ENCODE assay signal across 32 mouse cellular contexts in genomic region chr12:52595389-52596185, GRCm38 (mm10).
A peak's percentile ranks its signal among the peaks of the same experiment; 100 is the strongest.
DNase-seq lines count a peak whose midpoint lies in the region; ATAC-seq and TF ChIP-seq lines count a peak whose summit lies in the region.
"Had no signal": no experiment of that assay in that cellular context is flagged by ENCODE, and none has a peak within 500 bp of the region (broad histone marks: within the 10 kb centered on the region; RNA-seq: fewer than 3 reads in every experiment).

No protein-coding gene starts in this region.

- no peaks in the 10 kb centered on the region for H3K4me1 ChIP-seq in stomach, postnatal 0 days (replicated peaks; ENCODE audit: control insufficient read depth, insufficient read depth)
- H3K4me1 ChIP-seq: embryonic facial prominence, embryonic 12.5 days; forebrain, embryonic 10.5 days; heart, embryonic 13.5 days; liver, embryonic 13.5 days; neural tube, embryonic 12.5 days had no signal

- CTCF ChIA-PET in Patski (lab: Charles Lee), result no interaction called here

- H3K9ac ChIP-seq in stomach, postnatal 0 days (ENCODE audit: low read length), result no peak overlapping the region
- H3K9ac ChIP-seq: embryonic facial prominence, embryonic 12.5 days; heart, embryonic 13.5 days; hindbrain, embryonic 14.5 days; liver, embryonic 13.5 days; neural tube, embryonic 12.5 days had no signal

- H3K4me2 ChIP-seq in stomach, postnatal 0 days (replicated peaks; ENCODE audit: low read depth), result no peak overlapping the region
- H3K4me2 ChIP-seq: embryonic facial prominence, embryonic 12.5 days; heart, embryonic 13.5 days; hindbrain, embryonic 14.5 days; liver, embryonic 13.5 days; neural tube, embryonic 12.5 days had no signal

- TF ChIP-seq EP300 in stomach, postnatal 0 days (optimal IDR thresholded peaks at IDR 0.05), result no peak

- H3K27ac ChIP-seq in layer of hippocampus, adult 2 months, result no peak overlapping the region
- no peak overlapping the region; the same call in 1 of the 2 replicates for H3K27ac ChIP-seq in stomach, postnatal 0 days (replicated peaks)
- H3K27ac ChIP-seq: embryonic facial prominence, embryonic 12.5 days; forebrain, embryonic 10.5 days; heart, adult 2 months; heart, embryonic 13.5 days; hindbrain, embryonic 14.5 days; liver, embryonic 13.5 days; macrophage; neural tube, embryonic 12.5 days had no signal

- 0 out of 2 replicates have a peak, but pooled peaks have one; percentile 12 for TF ChIP-seq CTCF in layer of hippocampus, adult 2 months (conservative IDR thresholded peaks at IDR 0.05)
- TF ChIP-seq CTCF in Patski (IDR thresholded peaks at IDR 0.05), result peak; percentile 17
- TF ChIP-seq CTCF in stomach, postnatal 0 days (IDR thresholded peaks at IDR 0.05; ENCODE audit: low read depth), result peak; percentile 42; the same call in 1 of the 2 replicates

- ATAC-seq in Patski, result no peak
- peak; percentile 95 for ATAC-seq in stomach, postnatal 0 days (ENCODE audit: low FRiP score, low TSS enrichment)
- no peak for ATAC-seq in erythroid progenitor cell, adult 5-6 weeks (replicated peaks; ENCODE audit: low FRiP score, poor library complexity, severe bottlenecking)
- ATAC-seq: CD4-positive, CD25-positive, alpha-beta regulatory T cell, adult 4 months; forebrain, embryonic 16.5 days had no signal

- DNase-seq in layer of hippocampus, adult 2 months (ENCODE audit: low spot score in 2 of 2), result no peak
- no peak for DNase-seq in layer of hippocampus, adult 9-10 months (ENCODE audit: low spot score)
- DNase-seq in Patski (ENCODE audit: low read depth, low spot score), result no peak
- peak; percentile 92 for DNase-seq in large intestine, adult 2 months (ENCODE audit: low read depth, low spot score)
- DNase-seq in stomach, postnatal 0 days (ENCODE audit: low spot score), result peak; percentile 54
- no peak for DNase-seq in thymus, postnatal 14 days
- no peak for DNase-seq in left cerebral cortex, adult 18-20 months (ENCODE audit: low spot score in 2 of 2)
- DNase-seq: adrenal gland, postnatal 25 days; cerebellum, adult 11-12 months; cerebellum, adult 9-11 months; embryo, embryonic 11 days; heart, adult 2 months; heart, postnatal 10 days; kidney, adult 9 months; kidney, postnatal 14 days; left cerebral cortex, postnatal 4 days; liver, embryonic 13.5 days; lung, adult 2 months; lung, postnatal 10 days; midbrain, embryonic 14.5 days; right cerebral cortex, adult 18-20 months; thymus, adult 18-20 months; thymus, postnatal 4 days had no signal

- POLR2A ChIA-PET in Patski (lab: Charles Lee), result no interaction called here

- in situ Hi-C loops in Patski (cut with MboI; ENCODE audit: low pct_unique_long_range_greater_than_20kb), result no loop called here

- no peaks in the 10 kb centered on the region for H3K9me3 ChIP-seq in stomach, postnatal 0 days (ENCODE audit: control insufficient read depth, low read length)
- H3K9me3 ChIP-seq: embryonic facial prominence, embryonic 12.5 days; neural tube, embryonic 12.5 days had no signal

- WGBS in large intestine, adult 2 months, result 39% methylated on average over 7 of the region's 7 CpGs
- WGBS in stomach, postnatal 0 days, result 66% methylated on average over 7 of the region's 7 CpGs

- no peaks in the 10 kb centered on the region for H3K27me3 ChIP-seq in Patski
- H3K27me3 ChIP-seq in stomach, postnatal 0 days (ENCODE audit: control insufficient read depth, insufficient read depth, low read length), result no peaks in the 10 kb centered on the region
- H3K27me3 ChIP-seq: embryonic facial prominence, embryonic 12.5 days; heart, embryonic 13.5 days; liver, embryonic 13.5 days; neural tube, embryonic 12.5 days had no signal

- no peak overlapping the region for H3K4me3 ChIP-seq in layer of hippocampus, adult 2 months
- H3K4me3 ChIP-seq in stomach, postnatal 0 days (ENCODE audit: low read depth, low read length), result no peak overlapping the region
- H3K4me3 ChIP-seq: embryonic facial prominence, embryonic 12.5 days; forebrain, embryonic 10.5 days; heart, adult 2 months; heart, embryonic 13.5 days; liver, embryonic 13.5 days; neural tube, embryonic 12.5 days had no signal

- no peaks in the 10 kb centered on the region for H3K36me3 ChIP-seq in stomach, postnatal 0 days (ENCODE audit: control insufficient read depth, insufficient read depth, low read length)
- H3K36me3 ChIP-seq: embryonic facial prominence, embryonic 12.5 days; forebrain, embryonic 10.5 days; heart, embryonic 13.5 days; liver, embryonic 13.5 days; neural tube, embryonic 12.5 days had no signal

Comparison
In these comparisons a context has a peak if more than half of its experiments do, and no peak if none do; other contexts are left out.
1. DNase-seq: peak in large intestine, adult 2 months (single experiment) and stomach, postnatal 0 days (single experiment); none in layer of hippocampus, adult 2 months (0 of 2), layer of hippocampus, adult 9-10 months (single experiment), Patski (single experiment), thymus, postnatal 14 days (single experiment) and left cerebral cortex, adult 18-20 months (0 of 2).
2. Peak in every context shown above with its lines, with median percentiles within 50 percentile points of each other: CTCF ChIP-seq.